Mouse (Mus musculus): ENCODE results near the gene Mybpc1. TPM values are rescaled to one million over a fixed set of nuclear protein-coding genes. Genes with fewer than 3 reads are reported as not detected.
A peak's percentile ranks its signal among the peaks of the same experiment; 100 is the strongest.

The Mybpc1 gene
- polyA plus RNA-seq, 1 experiment from 2014 or later: not detected

- ChIA-PET POLR2A (no interaction called here), CTCF (no interaction called here)
- in situ Hi-C loops (cut with MboI; ENCODE audit: low pct_unique_long_range_greater_than_20kb): no loop called here
- no peak for TF ChIP-seq CTCF (IDR thresholded peaks at IDR 0.05)
- no peaks in the 10 kb centered on the region for H3K27me3 ChIP-seq
- no peak for DNase-seq (ENCODE audit: low read depth, low spot score)
- ATAC-seq: no peak
These were observed 97.2 kb downstream of the Mybpc1 start for GRCm38 (mm10) chr10:88507691-88508143.

- ChIA-PET CTCF (interaction anchor here (1.0 to 2.8 kb wide), 2 partner anchors 8 to 14 kb away, joined by 3 to 10 read pairs; no protein-coding TSS in a partner anchor), POLR2A (no interaction called here)
- ATAC-seq: no peak
- no peak for TF ChIP-seq CTCF (IDR thresholded peaks at IDR 0.05)
- in situ Hi-C loops (cut with MboI; ENCODE audit: low pct_unique_long_range_greater_than_20kb): no loop called here
- no peaks in the 10 kb centered on the region for H3K27me3 ChIP-seq
- no peak for DNase-seq (ENCODE audit: low read depth, low spot score)
These were observed 99.7 kb downstream of the Mybpc1 start for GRCm38 (mm10) chr10:88505256-88505655.

- in situ Hi-C loops (cut with MboI; ENCODE audit: low pct_unique_long_range_greater_than_20kb): no loop called here
- CTCF ChIA-PET: interaction anchor here (2.8 kb wide), 1 partner anchor 9 kb away, joined by 10 read pairs; no protein-coding TSS in a partner anchor
- ATAC-seq (no peak), DNase-seq (ENCODE audit: low read depth, low spot score) (no peak)
- no peaks in the 10 kb centered on the region for H3K27me3 ChIP-seq
- TF ChIP-seq CTCF (IDR thresholded peaks at IDR 0.05): no peak
- POLR2A ChIA-PET: no interaction called here
These were observed 100.5 kb downstream of the Mybpc1 start for GRCm38 (mm10) chr10:88504481-88504880.

- no peak for TF ChIP-seq CTCF (IDR thresholded peaks at IDR 0.05)
- H3K27me3 ChIP-seq: no peaks in the 10 kb centered on the region
- ATAC-seq (peak; percentile 90), DNase-seq (ENCODE audit: low read depth, low spot score) (no peak)
- ChIA-PET CTCF (interaction anchor here (2.8 kb wide), 1 partner anchor 10 kb away, joined by 10 read pairs; no protein-coding TSS in a partner anchor), POLR2A (interaction anchor here (0.6 to 1.3 kb wide), 3 partner anchors 14 to 227 kb away, joined by 3 read pairs; no protein-coding TSS in a partner anchor)
- in situ Hi-C loops (cut with MboI; ENCODE audit: low pct_unique_long_range_greater_than_20kb): no loop called here
These were observed 101.3 kb downstream of the Mybpc1 start, which contains the start of gene Chpt1 for GRCm38 (mm10) chr10:88503421-88504314. TSS of gene Chpt1 (minus strand) at chr10:88504073.

GRCm38 (mm10) chr10:88502919-88503318 is 102.0 kb downstream of the Mybpc1 start:
- no peaks in the 10 kb centered on the region for H3K27me3 ChIP-seq
- no peak for TF ChIP-seq CTCF (IDR thresholded peaks at IDR 0.05)
- ChIA-PET POLR2A (interaction anchor here (1.3 kb wide), 1 partner anchor 14 kb away, joined by 3 read pairs; no protein-coding TSS in a partner anchor), CTCF (no interaction called here)
- DNase-seq (ENCODE audit: low read depth, low spot score): no peak
- in situ Hi-C loops (cut with MboI; ENCODE audit: low pct_unique_long_range_greater_than_20kb): no loop called here
- no peak for ATAC-seq

GRCm38 (mm10) chr10:88501886-88502765 is 102.8 kb downstream of the Mybpc1 start:
- no peak for ATAC-seq
- in situ Hi-C loops (cut with MboI; ENCODE audit: low pct_unique_long_range_greater_than_20kb): no loop called here
- no peak for DNase-seq (ENCODE audit: low read depth, low spot score)
- no peaks in the 10 kb centered on the region for H3K27me3 ChIP-seq
- no peak for TF ChIP-seq CTCF (IDR thresholded peaks at IDR 0.05)
- ChIA-PET POLR2A (interaction anchor here (0.6 kb wide), 1 partner anchor 233 kb away, joined by 4 read pairs; no protein-coding TSS in a partner anchor), CTCF (interaction anchor here (2.5 kb wide), 1 partner anchor 13 kb away, joined by 8 read pairs; no protein-coding TSS in a partner anchor)

- in situ Hi-C loops (cut with MboI; ENCODE audit: low pct_unique_long_range_greater_than_20kb): no loop called here
- ATAC-seq (peak; percentile 61), DNase-seq (ENCODE audit: low read depth, low spot score) (no peak)
- no peaks in the 10 kb centered on the region for H3K27me3 ChIP-seq
- ChIA-PET POLR2A (no interaction called here), CTCF (interaction anchor here (1.2 to 2.5 kb wide), 2 partner anchors 12 to 28 kb away, joined by 5 to 8 read pairs; no protein-coding TSS in a partner anchor)
- no peak for TF ChIP-seq CTCF (IDR thresholded peaks at IDR 0.05)
These were observed 103.6 kb downstream of the Mybpc1 start for GRCm38 (mm10) chr10:88501370-88501769.

GRCm38 (mm10) chr10:88499993-88500392 is 105.0 kb downstream of the Mybpc1 start:
- POLR2A ChIA-PET: interaction anchor here (0.6 kb wide), 1 partner anchor 666 kb away, joined by 5 read pairs; no protein-coding TSS in a partner anchor
- ATAC-seq: no peak
- in situ Hi-C loops (cut with MboI; ENCODE audit: low pct_unique_long_range_greater_than_20kb): no loop called here
- no peak for DNase-seq (ENCODE audit: low read depth, low spot score)
- CTCF ChIA-PET: interaction anchor here (2.5 kb wide), 1 partner anchor 11 kb away, joined by 8 read pairs; no protein-coding TSS in a partner anchor
- TF ChIP-seq CTCF (IDR thresholded peaks at IDR 0.05): no peak
- H3K27me3 ChIP-seq: no peaks in the 10 kb centered on the region

GRCm38 (mm10) chr10:88496864-88497564 is 107.9 kb downstream of the Mybpc1 start:
- H3K27me3 ChIP-seq: no peaks in the 10 kb centered on the region
- ChIA-PET CTCF (no interaction called here), POLR2A (no interaction called here)
- no peak for ATAC-seq
- in situ Hi-C loops (cut with MboI; ENCODE audit: low pct_unique_long_range_greater_than_20kb): no loop called here
- TF ChIP-seq CTCF (IDR thresholded peaks at IDR 0.05): no peak
- DNase-seq (ENCODE audit: low read depth, low spot score): no peak
